Mouse (Mus musculus) limb, embryonic 11.5 days (tissue): ENCODE measurements at regions not wholly inside any gene's neighbourhood (a gene's known extent, or its start where the extent isn't known, plus 50 kb on each side); places are given as distances from the start of the nearest gene placed in this dataset.

Experiments
- ATAC-seq: fragments of 200-750 bp; cut with Nextera tagmentation; 2 replicates; pipeline ENCODE4 v1.8.0; 2017; ENCODE audit warnings: low read depth; ENCODE audit not compliant: insufficient number of reproducible peaks, low FRiP score, low TSS enrichment
- DNase-seq: peaks from one replicate; pipeline ENCODE4 v3.0.0-alpha.2; 2015; ENCODE audit warnings: low spot score
- H3K27ac ChIP-seq: fragments of 300-500 bp; sonication (generic); replicated peaks from 2 replicates; pipeline ENCODE4 v1.5.1; 2014; ENCODE audit warnings: low read depth, mild to moderate bottlenecking, low read length
- H3K27me3 ChIP-seq: fragments of 300-500 bp; sonication (generic); 2 replicates; pipeline ENCODE4 v1.6.1; 2014; ENCODE audit warnings: mild to moderate bottlenecking, low read length, mixed read lengths; ENCODE audit not compliant: control insufficient read depth, insufficient read depth
- H3K36me3 ChIP-seq: fragments of 300-500 bp; sonication (generic); 2 replicates; pipeline ENCODE4 v1.6.1; 2014; ENCODE audit warnings: mild to moderate bottlenecking, low read length, moderate library complexity, mixed read lengths; ENCODE audit not compliant: control insufficient read depth, insufficient read depth
- H3K4me1 ChIP-seq: fragments of 300-500 bp; sonication (generic); 2 replicates; pipeline ENCODE4 v1.6.1; 2014; ENCODE audit warnings: low read length, mixed read lengths; ENCODE audit not compliant: control insufficient read depth, insufficient read depth
- H3K4me2 ChIP-seq: fragments of 300-500 bp; sonication (generic); 2 replicates; pipeline ENCODE4 v1.6.1; 2014; ENCODE audit warnings: low read depth, mild to moderate bottlenecking, moderate library complexity; ENCODE audit not compliant: severe bottlenecking
- H3K4me3 ChIP-seq: fragments of 300-500 bp; sonication (generic); 2 replicates; pipeline ENCODE4 v1.5.1; 2014; ENCODE audit warnings: low read depth, low read length
- H3K9ac ChIP-seq: fragments of 300-500 bp; sonication (generic); 2 replicates; pipeline ENCODE4 v1.6.1; 2014; ENCODE audit warnings: mild to moderate bottlenecking, low read length
- H3K9me3 ChIP-seq: fragments of 300-500 bp; sonication (generic); 2 replicates; pipeline ENCODE4 v1.6.1; 2016; ENCODE audit warnings: low read length; ENCODE audit not compliant: control insufficient read depth
- WGBS: fragments of 180-500 bp; shearing (Covaris S2); extraction: QIAGEN DNeasy Blood & Tissue Kit; methylation state at CpG from one replicate; pipeline ENCODE4 v1.1.7; 2014; 5-methylcytosine and 5-hydroxymethylcytosine counted together

DNA sequence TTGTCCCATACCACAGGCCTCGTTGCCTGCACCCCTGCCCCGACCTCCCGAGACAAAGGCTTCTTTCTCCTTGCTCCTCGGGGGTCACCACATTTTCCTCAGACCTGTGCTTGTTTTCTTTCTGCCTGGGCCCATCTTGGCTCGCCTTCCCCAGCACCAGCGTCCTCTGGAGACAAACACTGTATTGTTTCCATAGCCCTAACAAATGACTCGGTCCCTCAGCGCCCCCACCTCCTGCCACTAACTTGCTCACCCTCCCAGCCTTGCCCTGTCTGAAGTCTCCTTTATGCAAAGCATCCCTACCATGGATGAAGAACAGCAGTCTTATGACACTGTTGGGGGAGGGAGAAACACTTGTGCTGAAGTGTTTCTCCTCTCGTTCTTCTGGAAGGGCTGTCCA lies 402.1 kb downstream of the Sox9 start:
- no peak overlapping the region for H3K4me2 ChIP-seq
- no peaks in the 10 kb centered on the region for H3K36me3 ChIP-seq
- DNase-seq, result no peak
- H3K27me3 ChIP-seq, result no peaks in the 10 kb centered on the region
- peak overlapping the region; percentile 30 for H3K27ac ChIP-seq
- no peak for ATAC-seq
- peaks cover 25% of the 10 kb centered on the region for H3K4me1 ChIP-seq
- H3K9me3 ChIP-seq, result no peaks in the 10 kb centered on the region
- WGBS, result 35% methylated on average over 9 of the region's 9 CpGs
- H3K9ac ChIP-seq, result no peak overlapping the region
- H3K4me3 ChIP-seq, result no peak overlapping the region

DNA sequence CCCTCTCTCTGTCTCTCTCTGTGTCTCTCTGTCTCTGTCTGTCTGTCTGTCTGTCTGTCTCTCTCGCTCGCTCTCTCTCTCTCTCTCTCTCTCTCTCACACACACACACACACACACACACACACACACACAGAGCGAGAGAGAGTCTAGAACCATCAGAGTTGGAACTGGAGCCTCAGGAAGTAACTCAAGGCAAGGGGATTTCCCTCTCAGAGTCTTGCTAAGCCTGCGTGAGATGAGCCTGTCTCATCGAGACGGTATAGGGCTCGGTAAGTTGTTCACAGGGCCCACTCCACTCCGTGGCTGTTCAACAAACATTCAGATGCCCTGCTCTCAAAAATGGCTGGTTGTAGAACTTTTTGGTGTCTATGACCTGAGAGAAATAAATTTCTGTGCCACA lies 405.4 kb downstream of the Sox9 start:
- WGBS, result 90% methylated on average over 8 of the region's 8 CpGs
- no peak for DNase-seq
- H3K27me3 ChIP-seq, result no peaks in the 10 kb centered on the region
- no peak overlapping the region for H3K4me2 ChIP-seq
- no peak overlapping the region for H3K4me3 ChIP-seq
- no peaks in the 10 kb centered on the region for H3K9me3 ChIP-seq
- no peaks in the 10 kb centered on the region for H3K36me3 ChIP-seq
- no peak overlapping the region for H3K9ac ChIP-seq
- H3K27ac ChIP-seq, result no peak overlapping the region
- no peak for ATAC-seq
- H3K4me1 ChIP-seq, result peaks cover 23% of the 10 kb centered on the region

DNA sequence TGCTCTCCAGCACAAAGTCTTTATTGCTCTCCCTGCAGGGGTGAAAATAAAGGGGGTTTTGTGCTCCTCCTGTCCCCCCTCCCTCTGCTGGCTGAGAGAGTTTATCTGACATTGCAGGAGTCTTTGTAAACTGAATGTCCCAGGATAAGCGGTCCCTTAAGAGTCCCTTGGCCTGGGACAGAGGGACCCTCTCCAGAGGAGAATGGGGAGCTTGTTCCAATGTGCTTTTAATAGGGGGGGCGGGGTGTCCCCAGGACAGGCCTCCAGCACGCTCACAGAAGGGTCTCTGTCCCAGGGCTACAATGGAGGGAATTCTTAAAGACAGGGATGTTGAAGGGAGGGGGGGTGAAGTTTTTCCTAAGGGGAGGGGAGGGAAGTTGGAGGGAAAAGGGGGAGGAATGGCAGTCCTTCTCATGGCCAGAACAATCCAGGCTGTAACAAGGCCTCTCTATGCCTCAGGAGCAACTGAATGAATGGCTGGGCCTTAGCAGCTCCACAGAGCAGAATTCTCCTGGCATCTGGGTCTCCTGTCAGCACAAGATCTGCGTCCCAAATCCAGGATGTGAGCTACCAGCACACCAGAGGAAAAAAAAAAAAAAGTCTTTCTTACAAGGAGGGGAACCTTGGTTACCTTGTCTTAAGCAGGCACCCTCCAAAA lies 406.4 kb downstream of the Sox9 start:
- DNase-seq, result no peak
- ATAC-seq, result peak; percentile 74; the same call in 1 of the 2 replicates
- 37% methylated on average over 4 of the region's 4 CpGs for WGBS

DNA sequence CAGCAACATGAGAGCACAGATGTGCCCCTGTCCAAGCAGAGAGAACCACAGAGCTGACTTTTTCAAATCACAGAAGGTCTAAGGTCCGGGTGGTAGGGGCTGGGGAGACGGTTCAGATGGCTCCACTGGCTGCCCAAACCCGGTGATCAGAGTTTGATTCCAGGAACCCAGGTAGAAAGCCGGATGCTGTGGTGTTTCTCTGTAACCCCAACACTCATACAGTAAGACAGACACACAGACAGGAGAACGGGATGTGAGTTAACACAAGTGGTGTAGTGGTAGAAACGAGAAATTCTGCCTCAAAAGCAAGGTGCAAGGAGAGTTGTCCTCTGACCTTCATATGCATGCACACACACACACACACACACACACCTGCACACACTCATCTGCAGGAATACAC lies 408.0 kb downstream of the Sox9 start:
- no peak for ATAC-seq
- H3K27ac ChIP-seq, result no peak overlapping the region

More for the DNA sequence above, 406.4 kb downstream of the Sox9 start:
- peak overlapping the region; percentile 70 for H3K27ac ChIP-seq
- no peak overlapping the region for H3K9ac ChIP-seq
- H3K4me3 ChIP-seq, result no peak overlapping the region
- peaks cover 21% of the 10 kb centered on the region for H3K4me1 ChIP-seq
- no peaks in the 10 kb centered on the region for H3K9me3 ChIP-seq
- H3K36me3 ChIP-seq, result no peaks in the 10 kb centered on the region
- H3K4me2 ChIP-seq, result no peak overlapping the region
- H3K27me3 ChIP-seq, result no peaks in the 10 kb centered on the region

DNA sequence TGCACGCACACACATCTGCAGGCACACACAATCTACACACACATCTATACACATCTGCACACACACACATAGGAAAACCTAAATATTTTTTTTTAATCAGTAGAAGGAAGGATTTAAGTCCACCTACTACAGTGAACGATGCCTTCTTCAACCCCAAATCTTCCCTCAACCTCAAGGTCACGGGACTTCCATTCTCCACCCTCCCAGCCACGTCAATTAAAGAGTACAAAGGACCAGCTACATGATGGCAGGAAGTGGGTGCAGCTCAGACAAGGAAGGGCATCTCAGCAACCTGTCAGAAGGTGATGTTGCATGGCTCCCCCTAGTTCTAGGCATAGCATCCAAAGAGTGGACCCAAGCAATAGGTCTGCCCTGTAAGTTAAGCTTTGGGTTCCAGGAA lies 408.5 kb downstream of the Sox9 start:
- ATAC-seq (no peak), DNase-seq (no peak)
- H3K4me1 ChIP-seq, result peaks cover 27% of the 10 kb centered on the region
- no peak overlapping the region for H3K4me2 ChIP-seq
- H3K9me3 ChIP-seq, result no peaks in the 10 kb centered on the region
- no peak overlapping the region for H3K9ac ChIP-seq
- H3K4me3 ChIP-seq, result no peak overlapping the region
- H3K27ac ChIP-seq, result no peak overlapping the region
- WGBS, result 77% methylated on average over 4 of the region's 4 CpGs
- H3K27me3 ChIP-seq, result no peaks in the 10 kb centered on the region
- no peaks in the 10 kb centered on the region for H3K36me3 ChIP-seq

More for the DNA sequence above, 408.0 kb downstream of the Sox9 start:
- DNase-seq, result no peak
- 88% methylated on average over 6 of the region's 6 CpGs for WGBS
- no peak overlapping the region for H3K4me3 ChIP-seq
- no peak overlapping the region for H3K4me2 ChIP-seq
- H3K9me3 ChIP-seq, result no peaks in the 10 kb centered on the region
- no peaks in the 10 kb centered on the region for H3K27me3 ChIP-seq
- peaks cover 25% of the 10 kb centered on the region for H3K4me1 ChIP-seq
- H3K9ac ChIP-seq, result no peak overlapping the region
- H3K36me3 ChIP-seq, result no peaks in the 10 kb centered on the region

DNA sequence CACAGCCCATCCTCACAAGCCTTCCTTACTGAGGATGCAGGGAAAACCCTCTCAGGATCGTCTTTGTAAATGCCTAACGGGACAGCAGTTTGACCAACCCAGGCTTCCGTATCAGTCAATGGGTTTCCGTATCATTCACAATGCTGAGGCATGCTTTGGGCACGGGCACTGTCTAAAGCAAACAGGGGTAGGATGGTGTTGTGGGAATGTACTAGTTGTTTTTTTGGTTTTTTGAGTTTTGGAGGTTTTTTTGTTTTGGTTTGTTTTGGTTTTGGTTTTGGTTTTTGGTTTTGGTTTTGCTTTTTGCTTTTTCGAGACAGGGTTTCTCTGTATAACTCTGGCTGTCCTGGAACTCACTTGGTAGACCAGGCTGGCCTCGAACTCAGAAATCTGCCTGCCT lies 409.0 kb downstream of the Sox9 start:
- Histone ChIP-seq H3K4me2 (no peak overlapping the region), H3K9me3 (no peaks in the 10 kb centered on the region), H3K9ac (no peak overlapping the region), H3K27ac (no peak overlapping the region), H3K4me1 (peaks cover 23% of the 10 kb centered on the region), H3K36me3 (no peaks in the 10 kb centered on the region), H3K27me3 (no peaks in the 10 kb centered on the region), H3K4me3 (no peak overlapping the region)
- DNase-seq (no peak), ATAC-seq (no peak)
- 93% methylated on average over 7 of the region's 7 CpGs for WGBS

DNA sequence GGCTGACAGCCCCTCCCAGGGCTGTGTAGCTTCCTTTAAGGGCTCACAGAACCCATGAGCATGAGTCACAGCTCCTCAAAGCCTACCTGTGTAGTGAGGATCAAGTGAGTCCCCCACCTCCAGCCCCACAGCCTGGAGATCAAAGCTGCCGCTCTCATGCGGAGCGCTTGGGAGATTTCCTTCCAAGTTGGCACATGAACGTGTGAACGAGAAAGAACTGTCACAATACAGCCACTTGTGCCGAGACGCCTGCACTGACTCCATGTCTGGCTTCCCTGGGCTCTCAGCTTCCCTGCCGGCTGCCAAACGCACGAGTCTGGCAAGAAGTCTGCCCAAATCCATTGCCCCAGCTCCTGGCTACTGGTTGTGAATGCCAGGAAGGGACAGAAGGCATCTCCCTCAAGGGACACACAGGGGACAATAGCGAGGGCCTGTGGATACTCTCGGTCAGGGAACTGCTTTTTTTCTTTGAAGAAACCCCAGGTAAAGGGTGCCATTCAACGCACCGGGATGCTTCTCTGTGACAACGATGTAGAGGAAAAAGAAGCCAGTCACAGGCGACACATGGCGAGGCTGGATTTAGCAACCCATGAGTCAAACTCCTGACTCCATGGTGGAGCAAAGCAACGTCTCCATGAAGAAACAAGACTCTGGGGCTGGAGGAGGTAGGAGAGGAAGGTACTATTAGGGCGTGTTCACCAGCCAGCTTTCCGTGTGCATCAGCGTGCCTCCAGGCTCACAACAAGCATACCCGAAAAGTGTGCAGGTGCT lies 410.2 kb downstream of the Sox9 start:
- Histone ChIP-seq H3K4me2 (no peak overlapping the region), H3K27ac (no peak overlapping the region)
- WGBS, result 61% methylated on average over 22 of the region's 22 CpGs

DNA sequence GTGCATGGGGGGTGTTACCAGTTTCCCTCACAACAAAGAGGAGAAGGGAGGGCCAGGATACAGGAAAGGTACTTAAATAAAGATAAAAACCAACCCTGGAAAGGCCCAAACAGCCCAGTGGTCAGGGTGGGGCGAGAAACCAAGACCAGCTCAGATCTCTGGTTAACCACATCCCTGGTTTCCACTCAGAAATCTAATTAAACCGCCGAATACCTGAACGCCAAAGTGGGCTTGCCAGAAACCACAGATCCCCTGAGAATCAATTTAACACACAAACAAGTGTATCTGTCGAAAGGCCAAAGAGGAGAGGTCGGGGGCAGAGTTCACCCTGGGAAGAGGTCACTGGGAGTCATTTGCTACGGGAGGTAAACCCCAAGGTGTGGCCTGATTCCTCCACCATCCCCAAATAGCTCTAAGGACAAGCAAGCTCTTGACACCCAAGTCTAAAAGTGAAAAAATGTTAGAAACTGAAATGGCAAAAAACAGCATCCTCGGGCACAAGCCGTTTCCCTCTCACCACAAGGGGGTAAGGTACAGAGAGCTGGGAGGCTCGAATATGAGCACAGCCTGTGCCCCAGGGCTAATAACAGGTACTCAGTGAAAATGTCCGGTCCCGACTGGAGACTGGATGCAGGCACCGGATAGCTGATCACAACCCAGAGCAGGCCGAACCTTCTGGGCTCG lies 412.3 kb downstream of the Sox9 start:
- peaks cover 27% of the 10 kb centered on the region for H3K4me1 ChIP-seq
- no peak overlapping the region for H3K9ac ChIP-seq
- no peak overlapping the region for H3K4me2 ChIP-seq
- H3K27ac ChIP-seq, result no peak overlapping the region
- H3K4me3 ChIP-seq, result no peak overlapping the region
- no peak for DNase-seq
- H3K9me3 ChIP-seq, result no peaks in the 10 kb centered on the region
- H3K27me3 ChIP-seq, result no peaks in the 10 kb centered on the region
- ATAC-seq, result no peak
- H3K36me3 ChIP-seq, result no peaks in the 10 kb centered on the region
- WGBS, result 69% methylated on average over 15 of the region's 15 CpGs

More for the DNA sequence above, 410.2 kb downstream of the Sox9 start:
- H3K9me3 ChIP-seq, result no peaks in the 10 kb centered on the region
- ATAC-seq (no peak), DNase-seq (no peak)
- no peak overlapping the region for H3K9ac ChIP-seq
- H3K4me3 ChIP-seq, result no peak overlapping the region
- H3K27me3 ChIP-seq, result no peaks in the 10 kb centered on the region
- peaks cover 23% of the 10 kb centered on the region for H3K4me1 ChIP-seq
- H3K36me3 ChIP-seq, result no peaks in the 10 kb centered on the region
